Mouse (Mus musculus): ENCODE measurements around the gene Wdr48.

Wdr48 gene

GRCm38 (mm10) chr9:119894339-119895009 is at the start of gene Wdr48:
TSS of gene Wdr48 (plus strand) at chr9:119894878.
- DNase-seq (ENCODE audit: low spot score in 2 of 2) = peak; percentile 95 to 96

GRCm38 (mm10) chr9:119847187-119847586 is 47.5 kb upstream of the Wdr48 start:
- no peak for DNase-seq (ENCODE audit: low spot score in 2 of 2)

DNA sequence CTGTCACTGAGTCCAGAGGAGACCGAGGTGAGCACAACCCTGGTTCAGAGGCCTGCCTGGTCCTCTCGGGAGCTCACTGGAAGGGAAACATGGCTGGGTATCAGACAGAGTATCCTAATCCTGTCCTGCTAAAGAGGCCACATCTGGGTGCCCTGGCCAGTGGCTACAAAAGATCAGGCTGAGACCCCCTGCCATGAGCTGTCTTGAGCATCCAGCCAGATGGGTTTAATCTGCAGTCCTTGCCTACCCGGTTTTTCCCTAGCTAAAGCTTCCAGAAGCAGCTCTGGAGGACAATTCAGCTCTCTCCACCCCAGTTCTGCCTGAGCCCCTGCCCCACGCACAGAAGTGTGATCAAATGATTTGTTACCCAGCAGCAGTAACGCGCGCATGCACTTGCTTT is 46.0 kb upstream of the Wdr48 start:
- no peak for DNase-seq (ENCODE audit: low spot score in 2 of 2)

DNA sequence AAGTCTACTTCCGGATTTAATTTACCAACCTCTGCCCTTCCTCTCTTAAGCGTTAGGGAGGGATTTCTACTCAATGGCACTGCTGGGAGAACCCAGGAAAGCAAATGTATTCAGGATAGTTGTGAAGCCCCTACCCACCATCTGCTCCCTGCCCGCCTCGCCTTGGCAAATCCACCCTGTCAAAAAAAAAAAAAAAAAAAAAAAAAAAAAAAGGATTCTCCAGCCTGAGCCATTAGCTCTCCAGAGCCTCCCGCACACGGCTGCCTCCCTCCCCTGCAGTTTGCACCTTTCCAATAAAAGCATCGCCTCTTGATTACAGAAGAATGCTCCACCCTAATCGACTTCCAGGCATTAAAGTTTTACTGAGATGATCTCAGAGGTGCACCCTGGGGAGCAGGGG is 45.5 kb upstream of the Wdr48 start:
- no peak for DNase-seq (ENCODE audit: low spot score in 2 of 2)

GRCm38 (mm10) chr9:119852347-119853030 is 42.2 kb upstream of the Wdr48 start:
- no peak for DNase-seq (ENCODE audit: low spot score in 2 of 2)

DNA sequence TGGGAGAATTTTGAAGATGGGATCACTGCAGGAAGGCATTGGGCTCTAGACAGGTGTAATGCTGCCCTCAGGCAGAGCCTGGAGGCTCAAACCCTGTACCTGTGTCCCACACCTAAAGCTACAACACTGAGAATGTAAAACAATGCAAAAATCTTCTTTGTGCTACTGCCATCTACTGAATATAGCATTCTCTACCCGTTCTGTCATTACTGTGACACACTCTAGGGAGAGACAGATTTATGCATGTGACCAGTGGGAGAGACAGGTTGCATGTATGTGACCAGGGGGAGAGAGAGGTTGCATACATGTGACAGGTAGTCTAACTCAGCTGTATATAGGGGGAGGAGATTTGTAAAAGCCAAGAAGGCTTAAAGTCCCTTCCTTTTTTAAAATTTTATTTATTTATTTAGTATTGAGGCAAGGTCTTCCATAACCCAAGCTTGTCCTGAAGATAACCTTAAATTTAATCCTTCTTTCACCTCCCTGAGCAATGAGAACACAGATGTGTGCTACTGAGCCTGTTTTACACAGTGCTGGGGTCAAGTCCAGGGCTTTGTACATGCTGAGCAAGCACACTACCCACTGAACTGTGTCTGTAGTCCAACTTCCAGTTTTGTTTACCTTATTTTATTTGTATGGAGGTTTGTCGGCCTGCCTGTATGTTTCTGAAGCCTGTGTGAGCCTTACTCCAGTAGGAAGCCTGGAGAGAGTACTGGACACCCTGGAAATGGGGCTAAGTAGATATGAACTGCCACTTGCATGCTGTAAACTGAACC is 41.4 kb upstream of the Wdr48 start:
- DNase-seq (ENCODE audit: low spot score in 2 of 2) = no peak

- DNase-seq (ENCODE audit: low spot score in 2 of 2) = no peak
Observed at GRCm38 (mm10) chr9:119854170-119854569, 40.5 kb upstream of the Wdr48 start.

GRCm38 (mm10) chr9:119887144-119887901 is 7.4 kb upstream of the Wdr48 start:
- no peak for DNase-seq (ENCODE audit: low spot score in 2 of 2)

GRCm38 (mm10) chr9:119888843-119889246 is 5.8 kb upstream of the Wdr48 start:
- no peak for DNase-seq (ENCODE audit: low spot score in 2 of 2)

DNA sequence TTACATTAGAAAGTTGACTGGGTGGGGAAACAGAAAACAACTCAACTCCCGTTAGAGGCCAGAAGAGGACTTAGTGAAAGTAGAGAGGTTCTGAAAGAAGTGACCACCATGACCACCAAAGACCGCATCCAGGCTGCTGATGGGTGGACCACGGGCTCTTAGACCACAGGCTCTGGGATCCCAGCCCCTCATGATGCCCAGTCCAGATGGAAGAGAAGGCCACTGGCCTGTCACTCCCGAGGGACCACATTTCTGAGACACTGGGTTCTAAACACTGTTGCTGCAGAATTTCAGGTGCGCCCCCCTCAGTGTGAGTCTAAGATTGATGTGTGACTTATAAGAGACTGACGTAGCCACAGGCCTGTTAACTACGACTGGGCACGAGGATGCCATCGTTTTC is 5.2 kb upstream of the Wdr48 start:
- DNase-seq (ENCODE audit: low spot score in 2 of 2) = no peak

DNA sequence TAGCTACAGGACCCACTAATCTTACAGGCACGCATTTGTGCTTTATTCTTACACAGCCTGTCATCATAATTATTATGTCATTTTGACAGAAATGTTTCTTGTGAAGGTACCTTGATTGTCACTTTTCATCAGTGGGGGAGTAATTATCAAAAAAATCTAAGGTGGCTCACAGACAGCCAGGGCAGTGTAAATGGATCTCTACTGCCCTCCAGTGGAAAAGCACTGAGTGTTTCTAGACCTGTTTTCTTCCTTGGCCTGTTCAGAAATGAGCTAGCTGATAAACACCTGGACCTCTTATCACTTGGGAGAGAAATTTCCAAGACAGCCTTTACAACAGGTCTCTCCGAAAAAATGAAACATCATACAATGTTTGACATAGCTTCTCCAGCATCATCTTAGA is 4.0 kb upstream of the Wdr48 start:
- DNase-seq (ENCODE audit: low spot score in 2 of 2) = no peak

DNA sequence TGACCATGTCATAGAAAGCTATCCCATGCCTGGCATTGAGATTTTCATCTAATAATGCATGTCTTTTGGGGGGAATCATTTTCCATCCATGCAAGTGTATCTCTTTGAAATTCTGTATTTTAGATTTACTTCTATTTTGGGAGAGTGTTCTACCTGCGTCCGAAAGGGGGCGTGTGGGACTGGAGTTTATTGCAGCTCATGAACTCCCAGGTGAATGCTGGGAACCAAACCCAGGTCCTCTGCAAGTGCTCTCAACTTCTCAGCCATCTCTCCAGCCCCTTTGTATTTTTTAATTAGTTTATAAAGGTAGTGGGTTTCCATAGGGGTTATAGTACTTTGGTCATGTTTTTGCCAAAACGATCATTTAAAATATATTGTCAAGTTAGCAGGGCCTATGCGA is 797 bp upstream of the Wdr48 start:
- no peak for DNase-seq (ENCODE audit: low spot score in 2 of 2)

GRCm38 (mm10) chr9:119895040-119895721 is 503 bp downstream of the Wdr48 start:
- peak in 1 of 2 experiments; percentile 51 for DNase-seq (ENCODE audit: low spot score in 2 of 2)

DNA sequence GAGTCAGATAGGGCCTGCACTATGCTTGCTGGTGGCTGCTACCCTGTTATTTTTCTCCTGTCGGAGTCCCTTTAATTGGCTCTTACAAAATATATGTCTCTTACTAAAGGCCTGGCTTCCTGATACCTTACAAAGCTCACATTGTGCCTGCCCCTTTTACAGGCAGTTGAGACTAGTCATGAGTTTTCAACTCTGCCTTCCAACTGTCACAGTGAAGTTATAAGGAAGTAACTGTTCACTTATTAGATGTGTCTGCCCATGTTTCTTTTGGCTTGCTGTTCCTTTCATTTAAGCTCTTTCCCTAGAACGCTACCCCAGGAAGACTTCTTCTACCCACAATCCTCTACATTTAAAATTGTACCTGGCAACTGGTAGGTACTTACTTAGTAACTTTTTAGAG is 4.8 kb downstream of the Wdr48 start:
- no peak for DNase-seq (ENCODE audit: low spot score in 2 of 2)

- DNase-seq (ENCODE audit: low spot score in 2 of 2) = no peak
Observed at GRCm38 (mm10) chr9:119902410-119903151, 7.9 kb downstream of the Wdr48 start.

DNA sequence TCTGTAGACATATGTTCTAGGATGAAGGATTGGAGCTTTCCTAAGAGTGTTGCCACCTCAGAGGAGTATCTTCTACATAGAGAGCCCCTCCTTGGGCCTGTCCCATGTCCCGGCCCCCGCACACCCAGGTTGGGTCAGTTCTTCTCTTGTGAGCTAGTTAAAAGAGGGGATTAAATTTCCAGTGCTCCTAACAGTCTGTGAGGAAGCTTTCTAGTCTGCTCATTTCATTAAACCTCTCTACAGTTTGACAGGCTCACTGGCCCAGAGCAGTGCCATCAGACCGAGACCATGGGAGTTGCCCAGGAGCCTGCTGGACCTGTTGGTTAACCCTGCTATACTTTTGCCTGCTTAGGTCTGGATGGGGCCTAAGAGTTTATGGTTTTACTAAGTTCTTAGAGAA is 14.0 kb downstream of the Wdr48 start:
- no peak for DNase-seq (ENCODE audit: low spot score in 2 of 2)

- DNase-seq (ENCODE audit: low spot score in 2 of 2) = no peak
Observed at GRCm38 (mm10) chr9:119909931-119910330, 15.3 kb downstream of the Wdr48 start.

DNA sequence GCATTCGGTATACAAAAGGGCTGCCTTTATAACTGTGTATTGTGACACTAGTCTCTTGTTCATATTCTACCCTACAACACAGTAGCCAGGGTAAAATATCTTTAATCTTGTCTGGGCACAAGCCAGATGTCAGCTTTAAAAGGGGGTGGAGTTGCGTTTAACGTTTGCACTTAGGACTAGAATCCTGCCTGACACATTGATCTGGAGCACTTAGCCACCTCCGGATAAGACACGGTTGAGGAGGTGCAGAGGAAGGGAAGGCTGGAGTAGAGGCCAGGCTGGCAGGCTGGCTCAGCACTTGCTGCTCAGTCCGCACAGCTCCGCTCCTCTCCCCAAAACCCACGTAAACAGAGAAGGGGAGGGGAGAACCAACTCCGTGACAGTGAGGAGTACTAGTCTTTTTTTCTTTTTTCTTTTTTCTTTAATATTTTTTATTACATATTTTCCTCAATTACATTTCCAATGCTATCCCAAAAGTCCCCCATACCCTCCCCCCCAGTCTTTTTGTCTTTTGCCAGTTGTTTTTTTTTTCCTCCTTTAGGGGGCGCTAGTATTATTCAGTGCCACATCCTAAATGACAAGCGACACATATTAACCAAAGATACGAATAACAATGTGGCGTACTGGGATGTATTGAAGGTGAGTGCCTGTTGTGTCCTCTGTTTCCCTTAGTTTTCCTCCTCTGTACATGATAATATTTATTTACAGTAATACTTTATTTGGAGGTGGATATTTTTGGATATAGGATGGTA is 18.6 kb downstream of the Wdr48 start:
- DNase-seq (ENCODE audit: low spot score in 2 of 2) = no peak

GRCm38 (mm10) chr9:119919858-119920257 is 25.2 kb downstream of the Wdr48 start:
- DNase-seq (ENCODE audit: low spot score in 2 of 2) = no peak

DNA sequence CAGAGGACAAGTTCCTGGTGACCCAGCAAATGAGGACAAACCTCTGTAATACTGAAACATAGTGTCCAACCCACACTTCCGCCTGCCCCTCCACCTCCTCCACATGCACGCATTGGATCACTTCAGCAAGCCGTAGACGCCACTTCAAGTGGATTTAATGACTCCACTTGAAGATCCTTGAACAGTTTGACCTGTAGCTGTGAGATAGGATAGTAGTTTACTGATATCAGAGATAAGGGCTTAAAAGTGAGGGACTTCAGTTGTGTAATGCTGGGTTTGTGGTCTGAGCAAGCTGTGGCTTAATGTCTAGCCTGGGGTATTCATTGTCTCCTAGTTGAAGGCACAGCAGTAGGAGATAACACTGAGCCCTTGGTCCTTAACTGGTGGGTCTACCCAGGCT is 28.8 kb downstream of the Wdr48 start:
- no peak for DNase-seq (ENCODE audit: low spot score in 2 of 2)

All from frontal cortex, postnatal 10 days (tissue).